Mouse (Mus musculus) megakaryocyte, embryonic 14.5 days (primary cell): Measurements from ENCODE around the gene Nmnat3.
A peak's percentile ranks its signal among the peaks of the same experiment; 100 is the strongest.

ENCODE experiments used
- FLI1 ChIP-seq: IDR thresholded peaks from 2 replicates; pipeline ENCODE4 v1.6.1; 2012; ENCODE audit warnings: low read length, inconsistent platforms, mixed read lengths
- GATA1 ChIP-seq: IDR thresholded peaks from 3 replicates; pipeline ENCODE4 v1.6.1; 2012; ENCODE audit warnings: mixed read lengths, low read length, inconsistent platforms, borderline replicate concordance

DNA sequence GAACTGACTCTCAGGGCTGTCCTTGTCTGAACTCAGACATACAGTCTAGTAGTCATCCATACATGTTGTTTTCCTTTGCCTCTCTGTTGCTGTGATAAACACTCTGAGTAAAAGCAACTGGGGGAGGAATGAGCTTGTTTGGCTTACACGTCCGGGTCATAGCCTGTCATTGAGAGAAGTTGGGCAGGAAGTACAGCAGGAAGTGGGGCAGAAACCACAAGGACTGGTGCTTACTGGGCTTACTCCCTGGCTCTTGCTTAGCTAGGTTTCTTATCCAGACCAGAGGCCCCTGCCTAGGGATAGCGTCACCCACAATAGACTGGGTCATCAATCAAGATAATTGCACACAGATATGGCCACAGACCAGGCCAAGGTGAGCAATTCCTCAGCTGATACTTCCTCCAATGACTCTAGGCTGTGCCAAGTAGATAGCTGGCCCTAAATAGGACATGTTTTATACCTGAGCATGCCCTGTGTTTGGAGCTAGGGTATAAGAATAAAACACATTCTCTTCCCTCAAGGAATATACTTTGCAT, 46.1 kb downstream of the Nmnat3 start:
- TF ChIP-seq GATA1 = peak; percentile 98
- TF ChIP-seq FLI1 = peak; percentile 79; the same call in 1 of the 2 replicates
